Mouse (Mus musculus) liver, postnatal 0 days (tissue): Measurements from ENCODE around the gene Kif14.

Experiments
- CTCF ChIP-seq: sonication (generic); IDR thresholded peaks from 2 replicates; pipeline ENCODE4 v1.5.1; 2016; ENCODE audit warnings: antibody characterized with exemption, low read depth
- EP300 ChIP-seq: IDR thresholded peaks from 2 replicates; pipeline ENCODE4 v1.6.1; 2016; ENCODE audit warnings: antibody characterized with exemption, low read depth, mild to moderate bottlenecking

DNA sequence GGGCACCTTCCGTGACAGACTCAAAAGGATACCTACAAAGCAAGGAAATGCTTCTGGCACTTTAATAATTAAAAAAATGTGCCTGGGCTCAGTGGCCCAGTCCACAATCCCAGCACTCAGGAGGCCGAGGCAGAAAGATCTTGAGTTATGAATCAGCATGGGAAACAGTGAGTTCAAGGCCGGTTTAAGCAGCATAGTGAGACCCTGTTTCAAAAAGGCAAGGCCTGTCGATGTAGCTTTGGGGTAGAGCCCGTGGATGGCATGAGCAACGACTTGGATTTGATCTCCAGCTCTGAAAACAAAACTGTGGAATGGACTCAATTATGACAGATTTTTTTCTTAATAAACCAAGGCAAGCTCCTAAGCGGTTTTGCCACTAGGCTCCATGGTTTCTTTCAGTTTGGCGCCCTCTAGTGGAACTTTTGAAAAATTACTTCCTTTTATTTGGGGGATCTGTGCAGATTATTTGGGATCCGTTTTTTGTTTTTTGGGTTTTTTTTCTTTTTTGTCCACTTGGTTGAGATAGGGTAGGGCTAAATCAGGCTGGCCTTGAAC, 7.4 kb upstream of the Kif14 start:
- TF ChIP-seq EP300 = no peak
- peak; percentile 79 for TF ChIP-seq CTCF
